ENCODE assay signal across 8 mouse cellular contexts in the genomic region with DNA sequence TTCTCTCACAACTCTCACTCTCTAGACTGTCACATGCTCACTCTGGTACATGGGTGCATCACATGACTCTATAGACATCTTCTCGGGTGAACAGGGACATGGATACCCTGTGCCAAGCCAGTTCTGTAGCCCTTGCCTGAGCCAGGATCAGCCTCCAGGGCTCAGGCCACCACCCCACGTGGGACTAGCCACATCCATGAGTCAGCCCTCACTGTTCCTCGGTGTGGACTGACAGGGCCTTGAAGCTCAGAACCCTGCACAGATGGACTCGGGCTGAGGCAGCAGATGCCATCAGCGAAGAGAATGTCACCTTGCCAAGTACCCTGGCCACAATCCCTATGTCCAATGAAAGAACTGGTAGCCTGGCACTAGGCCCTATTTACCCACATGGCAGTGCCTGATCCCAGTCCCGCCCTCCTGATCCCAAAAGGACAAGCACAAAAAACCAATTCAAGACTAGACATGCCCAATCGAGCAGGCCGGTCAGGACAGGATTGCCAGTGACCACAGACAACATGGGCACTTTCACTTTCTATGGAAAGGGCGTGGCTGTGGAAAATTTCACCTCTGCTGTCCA. TPM values are rescaled to one million over a fixed set of nuclear protein-coding genes. Genes with fewer than 3 reads are reported as not detected.
DNase-seq lines count a peak whose midpoint lies in the region; ATAC-seq and TF ChIP-seq lines count a peak whose summit lies in the region.

No protein-coding gene starts in this region.

- H3K4me2 ChIP-seq in heart, postnatal 0 days (ENCODE audit: low read depth, low read length) = no peak overlapping the region

- TF ChIP-seq EP300 in heart, postnatal 0 days (IDR thresholded peaks at IDR 0.05; ENCODE audit: low read depth) = no peak

- no peaks in the 10 kb centered on the region for H3K27me3 ChIP-seq in heart, postnatal 0 days (ENCODE audit: control insufficient read depth, insufficient read depth, low read length)

- H3K27ac ChIP-seq in heart, postnatal 0 days (ENCODE audit: low read depth) = peak overlapping the region; percentile 26

- H3K4me1 ChIP-seq in heart, postnatal 0 days (ENCODE audit: control insufficient read depth, insufficient read depth) = peaks cover 32% of the 10 kb centered on the region

- no peak for TF ChIP-seq CTCF in heart, postnatal 0 days (IDR thresholded peaks at IDR 0.05; ENCODE audit: low read depth)

- ATAC-seq in heart, postnatal 0 days (ENCODE audit: insufficient read depth, low read depth) = peak; percentile 53
- ATAC-seq in granulocyte monocyte progenitor cell, adult 5-6 weeks (replicated peaks; ENCODE audit: poor library complexity, severe bottlenecking) = peak; percentile 52

- H3K9ac ChIP-seq in heart, postnatal 0 days (replicated peaks; ENCODE audit: low read depth, low read length) = peak overlapping the region; percentile 20; the same call in 1 of the 2 replicates

- no peak for DNase-seq in heart, postnatal 0 days (ENCODE audit: low spot score)
- no peak for DNase-seq in heart, adult 9 months (ENCODE audit: low spot score in 2 of 2)
- DNase-seq in 416B (ENCODE audit: low read depth) = peak; percentile 81
- DNase-seq in adrenal gland, postnatal 25 days = peak; percentile 47
- DNase-seq in embryo, embryonic 11 days = no peak
- no peak for DNase-seq in embryo, embryonic 10.5 days (ENCODE audit: low spot score)
- no peak for DNase-seq in thymus, postnatal 4 days

- no peaks in the 10 kb centered on the region for H3K9me3 ChIP-seq in heart, postnatal 0 days (replicated peaks; ENCODE audit: control insufficient read depth, low read length)

- H3K36me3 ChIP-seq in heart, postnatal 0 days (replicated peaks; ENCODE audit: control insufficient read depth, insufficient read depth, low read length) = 0 out of 2 replicates have a peak, but pooled peaks cover 7% of the 10 kb centered on the region

- WGBS in heart, postnatal 0 days = 66% methylated on average over 9 of the region's 9 CpGs

- no peak overlapping the region for H3K4me3 ChIP-seq in heart, postnatal 0 days (ENCODE audit: low read depth, low read length)

RNA-seq across cellular contexts. Expression of a gene that starts 59.2 kb away (rescaled TPM):
- total RNA-seq in heart, postnatal 0 days (2014; rRNA removed; ENCODE audit: low replicate concordance) = 100.0 and 140 TPM in 2 replicates
- polyA plus RNA-seq in heart, postnatal 0 days (2015; fragmentation: Nextera tagmentation; extraction: Ambion mirVana) = 128 and 148 TPM in 2 replicates
- 20.7 and 27.9 TPM in 2 replicates for total RNA-seq in adrenal gland, postnatal 25 days (2021)
- 46.4 and 67.3 TPM in 2 replicates for total RNA-seq in granulocyte monocyte progenitor cell, adult 5-6 weeks (2014; fragmentation: Nextera tagmentation)
- 72.6 and 73.2 TPM in 2 replicates for total RNA-seq in granulocyte monocyte progenitor cell, adult 5-6 weeks (2017)

Comparison
In these comparisons a context has a peak if more than half of its experiments do, and no peak if none do; other contexts are left out.
1. DNase-seq: peak in 416B (single experiment) and adrenal gland, postnatal 25 days (single experiment); none in heart, postnatal 0 days (single experiment), heart, adult 9 months (0 of 2), embryo, embryonic 11 days (single experiment), embryo, embryonic 10.5 days (single experiment) and thymus, postnatal 4 days (single experiment).